Mouse (Mus musculus) heart, postnatal 25 days (tissue): ENCODE measurements around the gene Gm15127. TPM values are rescaled to one million over a fixed set of nuclear protein-coding genes. Genes with fewer than 3 reads are reported as not detected.
"Not testable (repeated sequence)": the region's sequence is repeated elsewhere in the genome, so short reads cannot be mapped to it uniquely, and the experiment has no call there.

Experiments
- DNase-seq: peaks from one replicate; pipeline ENCODE4 v3.0.0; 2022; ENCODE audit warnings: low spot score
- intact Hi-C: fragments of 180-260 bp; cut with DNase I; formaldehyde crosslinking; loops from one replicate; pipeline ENCODE4 v1.15.1; 2025
- total RNA-seq, 2 experiments: library from RNA; stranded (reverse); gene quantifications; 2 replicates each; pipeline ENCODE4 v1.2.3; 2021

Gm15127 gene
- not detected for total RNA-seq

GRCm38 (mm10) chrX:148663298-148663697, at the start of gene Gm15127:
TSS of gene Gm15127 (plus strand) at chrX:148663598.
- intact Hi-C loops, DNase-seq: not testable (repeated sequence)

GRCm38 (mm10) chrX:148615053-148615452, 48.3 kb upstream of the Gm15127 start, which contains the start of gene Gm8334:
TSS of gene Gm8334 (minus strand) at chrX:148615153.
- DNase-seq, intact Hi-C loops: not testable (repeated sequence)

- DNase-seq, intact Hi-C loops: not testable (repeated sequence)
These were observed 12.9 kb downstream of the Gm15127 start for GRCm38 (mm10) chrX:148676290-148676689.

Other genes with a start within 250 kb of the Gm15127 start
- gene Gm15114, start 174.6 kb upstream of the Gm15127 start, total RNA-seq = not detected
- gene Gm8334, start 48.4 kb upstream of the Gm15127 start, total RNA-seq = not detected
- gene Luzp4, start 194.0 kb downstream of the Gm15127 start, total RNA-seq = not detected